Mouse (Mus musculus) embryonic fibroblast, embryonic 13.5 days (primary cell): ENCODE results near the gene Alg2. TPM values are rescaled to one million over a fixed set of nuclear protein-coding genes. Genes with fewer than 3 reads are reported as not detected.

ENCODE experiments used
- H3K27ac ChIP-seq: 2 replicates; pipeline ENCODE4 v1.5.1; 2012; ENCODE audit warnings: low read length, control low read depth, inconsistent platforms; ENCODE audit not compliant: insufficient read depth
- H3K4me1 ChIP-seq: 2 replicates; pipeline ENCODE4 v1.6.1; 2011; ENCODE audit warnings: low read length; ENCODE audit not compliant: control insufficient read depth, insufficient read depth
- H3K4me3 ChIP-seq: 2 replicates; pipeline ENCODE4 v1.5.1; 2011; ENCODE audit warnings: mild to moderate bottlenecking, control low read depth, low read length; ENCODE audit not compliant: insufficient read depth
- CTCF ChIP-seq: IDR thresholded peaks from 2 replicates; pipeline ENCODE4 v1.5.1; 2011; ENCODE audit warnings: mild to moderate bottlenecking, control low read depth, low read length, moderate library complexity, borderline replicate concordance; ENCODE audit not compliant: insufficient read depth
- POLR2A ChIP-seq: IDR thresholded peaks from 2 replicates; pipeline ENCODE4 v1.6.1; 2011; ENCODE audit warnings: low read depth, mild to moderate bottlenecking, control low read depth, low read length, moderate library complexity
- polyA plus RNA-seq: library from polyadenylated mRNA; stranded (reverse); fragments of >200 nt; gene quantifications from 2 replicates; pipeline ENCODE4 v1.2.4, GENCODE M21; 2011; ENCODE audit warnings: low read depth; ENCODE audit not compliant: missing spikeins, insufficient read length

Alg2 gene
- polyA plus RNA-seq, 1 experiment, result 34.0 TPM

- Histone ChIP-seq H3K4me3 (no peak overlapping the region), H3K27ac (no peak overlapping the region), H3K4me1 (no peaks in the 10 kb centered on the region; the same call in 1 of the 2 replicates)
- TF ChIP-seq POLR2A, result no peak
- no peak for TF ChIP-seq CTCF
Measured at GRCm38 (mm10) chr4:47494686-47495085, 20.6 kb upstream of the Alg2 start.

GRCm38 (mm10) chr4:47494137-47494536 lies 20.0 kb upstream of the Alg2 start:
- no peak overlapping the region for H3K4me3 ChIP-seq
- no peaks in the 10 kb centered on the region; the same call in 1 of the 2 replicates for H3K4me1 ChIP-seq
- TF ChIP-seq CTCF, result no peak
- TF ChIP-seq POLR2A, result no peak
- no peak overlapping the region for H3K27ac ChIP-seq

GRCm38 (mm10) chr4:47493456-47493855 lies 19.3 kb upstream of the Alg2 start:
- no peak overlapping the region for H3K4me3 ChIP-seq
- no peaks in the 10 kb centered on the region; the same call in 1 of the 2 replicates for H3K4me1 ChIP-seq
- H3K27ac ChIP-seq, result no peak overlapping the region
- no peak for TF ChIP-seq POLR2A
- TF ChIP-seq CTCF, result no peak

- Histone ChIP-seq H3K27ac (no peak overlapping the region), H3K4me3 (no peak overlapping the region), H3K4me1 (no peaks in the 10 kb centered on the region)
- TF ChIP-seq POLR2A (no peak), CTCF (no peak)
Measured at GRCm38 (mm10) chr4:47492311-47493086, 18.4 kb upstream of the Alg2 start.

GRCm38 (mm10) chr4:47491243-47491642 lies 17.1 kb upstream of the Alg2 start:
- TF ChIP-seq CTCF (no peak), POLR2A (no peak)
- H3K4me3 ChIP-seq, result no peak overlapping the region
- no peak overlapping the region for H3K27ac ChIP-seq
- H3K4me1 ChIP-seq, result no peaks in the 10 kb centered on the region

GRCm38 (mm10) chr4:47480576-47480975 lies 6.4 kb upstream of the Alg2 start:
- TF ChIP-seq POLR2A (no peak), CTCF (no peak)
- H3K4me1 ChIP-seq, result peaks cover 6% of the 10 kb centered on the region; the same call in 1 of the 2 replicates

GRCm38 (mm10) chr4:47480095-47480494 lies 6.0 kb upstream of the Alg2 start:
- TF ChIP-seq CTCF (no peak), POLR2A (no peak)
- peaks cover 6% of the 10 kb centered on the region; the same call in 1 of the 2 replicates for H3K4me1 ChIP-seq
- no peak overlapping the region for H3K27ac ChIP-seq
- no peak overlapping the region for H3K4me3 ChIP-seq

More at GRCm38 (mm10) chr4:47480576-47480975, 6.4 kb upstream of the Alg2 start:
- no peak overlapping the region for H3K27ac ChIP-seq
- no peak overlapping the region for H3K4me3 ChIP-seq

GRCm38 (mm10) chr4:47477539-47477938 lies 3.4 kb upstream of the Alg2 start:
- no peak overlapping the region for H3K27ac ChIP-seq
- H3K4me1 ChIP-seq, result peaks cover 6% of the 10 kb centered on the region; the same call in 1 of the 2 replicates
- TF ChIP-seq CTCF (no peak), POLR2A (no peak)
- no peak overlapping the region for H3K4me3 ChIP-seq

- Histone ChIP-seq H3K4me3 (peak overlapping the region; percentile 66), H3K4me1 (peaks cover 6% of the 10 kb centered on the region; the same call in 1 of the 2 replicates), H3K27ac (peak overlapping the region; percentile 45)
- TF ChIP-seq CTCF, result no peak
- TF ChIP-seq POLR2A, result peak; percentile 95
Measured at GRCm38 (mm10) chr4:47474730-47475643, 854 bp upstream of the Alg2 start.
